Mouse (Mus musculus) midbrain, postnatal 0 days (tissue): Measurements from ENCODE around the gene Fip1l1. TPM values are rescaled to one million over a fixed set of nuclear protein-coding genes. Genes with fewer than 3 reads are reported as not detected.

Experiments
- ATAC-seq: fragments of 200-750 bp; cut with Nextera tagmentation; 2 replicates; pipeline ENCODE4 v1.8.0; 2017; ENCODE audit warnings: moderate number of reproducible peaks, mild to moderate bottlenecking, moderate TSS enrichment, moderate library complexity; ENCODE audit not compliant: low FRiP score
- DNase-seq: peaks from one replicate; pipeline ENCODE4 v3.0.0-alpha.2; 2015; ENCODE audit warnings: low spot score
- H3K27ac ChIP-seq: fragments of 300-500 bp; sonication (generic); 2 replicates; pipeline ENCODE4 v1.5.1; 2014; ENCODE audit warnings: low read depth, mild to moderate bottlenecking, low read length, mixed read lengths
- H3K27me3 ChIP-seq: fragments of 300-500 bp; sonication (generic); 2 replicates; pipeline ENCODE4 v1.6.1; 2014; ENCODE audit warnings: low read length, control low read depth, mixed read lengths; ENCODE audit not compliant: insufficient read depth
- H3K36me3 ChIP-seq: fragments of 300-500 bp; sonication (generic); 2 replicates; pipeline ENCODE4 v1.6.1; 2014; ENCODE audit warnings: low read length, control low read depth, mixed read lengths; ENCODE audit not compliant: insufficient read depth
- H3K4me1 ChIP-seq: fragments of 300-500 bp; sonication (generic); 2 replicates; pipeline ENCODE4 v1.6.1; 2014; ENCODE audit warnings: mild to moderate bottlenecking, control low read depth, antibody characterized with exemption, low read length, mixed read lengths; ENCODE audit not compliant: insufficient read depth
- H3K4me2 ChIP-seq: fragments of 300-500 bp; sonication (generic); 2 replicates; pipeline ENCODE4 v1.6.1; 2014; ENCODE audit warnings: low read depth, mild to moderate bottlenecking, low read length, mixed read lengths; ENCODE audit not compliant: poor library complexity, severe bottlenecking
- H3K4me3 ChIP-seq: fragments of 300-500 bp; sonication (generic); 2 replicates; pipeline ENCODE4 v1.5.1; 2014; ENCODE audit warnings: low read depth, mild to moderate bottlenecking, low read length, moderate library complexity
- H3K9ac ChIP-seq: fragments of 300-500 bp; sonication (generic); replicated peaks from 2 replicates; pipeline ENCODE4 v1.6.1; 2014; ENCODE audit warnings: mild to moderate bottlenecking, low read length, moderate library complexity, mixed read lengths; ENCODE audit not compliant: poor library complexity, severe bottlenecking
- H3K9me3 ChIP-seq: fragments of 300-500 bp; sonication (generic); 2 replicates; pipeline ENCODE4 v1.6.1; 2016; ENCODE audit warnings: low read length, control low read depth
- CTCF ChIP-seq: IDR thresholded peaks from 2 replicates; pipeline ENCODE4 v1.5.1; 2016; ENCODE audit warnings: antibody characterized with exemption, mild to moderate bottlenecking
- WGBS: fragments of 180-500 bp; shearing (Covaris S2); extraction: QIAGEN DNeasy Blood & Tissue Kit; methylation state at CpG from one replicate; pipeline ENCODE4 v1.1.7; 2014; 5-methylcytosine and 5-hydroxymethylcytosine counted together
- polyA plus RNA-seq: library from polyadenylated mRNA; unstranded; fragments of >200 nt; fragmentation: Nextera tagmentation; extraction: Ambion mirVana; gene quantifications from 2 replicates; pipeline ENCODE4 v1.2.1, GENCODE M21; 2015
- total RNA-seq: library from RNA; depleted of rRNA; stranded (reverse); fragments of >200 nt; gene quantifications from 2 replicates; pipeline ENCODE4 v1.2.3, GENCODE M21; 2014

Fip1l1 gene
- total and polyA plus RNA-seq, 2 experiments from 2014 or later = 57.6 to 63.1 TPM

DNA sequence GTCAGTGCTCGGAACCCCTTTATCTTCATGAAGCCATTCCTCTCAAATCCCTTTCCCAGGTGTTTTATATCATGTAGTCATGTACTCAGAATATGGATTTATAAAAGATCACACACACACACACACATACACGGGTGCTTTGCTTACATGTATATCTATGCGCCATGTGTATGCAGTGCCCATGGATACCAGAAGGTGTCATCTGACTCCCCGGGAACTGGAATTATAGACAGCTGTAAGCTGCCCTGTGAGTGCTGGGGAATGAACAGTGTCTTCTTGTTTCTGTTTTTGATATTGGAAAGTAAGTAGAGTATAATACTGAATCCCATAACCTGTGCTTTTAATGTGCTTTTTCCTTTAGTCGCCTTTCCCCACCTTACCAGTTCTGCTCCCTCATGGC is 56.2 kb downstream of the Fip1l1 start:
- peaks cover 48% of the 10 kb centered on the region for H3K36me3 ChIP-seq
- H3K9ac ChIP-seq = no peak overlapping the region
- 92% methylated on average over 5 of the region's 5 CpGs for WGBS
- no peak overlapping the region for H3K27ac ChIP-seq
- H3K9me3 ChIP-seq = no peaks in the 10 kb centered on the region
- no peak overlapping the region for H3K4me2 ChIP-seq
- H3K27me3 ChIP-seq = no peaks in the 10 kb centered on the region
- no peak overlapping the region for H3K4me3 ChIP-seq
- ATAC-seq (no peak), DNase-seq (peak; percentile 26)
- peak; percentile 60 for TF ChIP-seq CTCF
- H3K4me1 ChIP-seq = no peaks in the 10 kb centered on the region

DNA sequence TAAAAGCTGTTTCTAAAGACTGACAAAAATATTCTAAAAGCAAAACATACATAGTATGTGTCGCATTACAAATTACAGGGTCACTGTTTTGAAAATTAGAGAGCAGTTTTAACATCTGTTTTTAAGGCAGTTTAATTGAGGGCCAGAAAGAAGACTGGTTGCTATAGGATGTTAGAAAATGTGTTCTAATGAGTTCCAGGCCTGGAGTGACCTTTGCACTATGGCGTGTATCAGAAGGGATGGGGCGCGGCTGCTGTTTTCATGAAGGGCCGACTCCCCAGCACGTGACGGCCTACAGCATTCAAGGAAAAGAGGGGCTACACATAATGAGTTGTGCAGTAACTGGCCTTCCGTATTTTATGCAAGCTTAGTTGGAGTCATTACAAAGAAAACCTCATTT is 57.9 kb downstream of the Fip1l1 start:
- DNase-seq (no peak), ATAC-seq (no peak)
- Histone ChIP-seq H3K4me3 (no peak overlapping the region), H3K9me3 (no peaks in the 10 kb centered on the region), H3K4me2 (no peak overlapping the region), H3K9ac (no peak overlapping the region), H3K27ac (no peak overlapping the region), H3K27me3 (no peaks in the 10 kb centered on the region), H3K4me1 (no peaks in the 10 kb centered on the region), H3K36me3 (peaks cover 53% of the 10 kb centered on the region)
- TF ChIP-seq CTCF = no peak
- WGBS = 88% methylated on average over 8 of the region's 8 CpGs

DNA sequence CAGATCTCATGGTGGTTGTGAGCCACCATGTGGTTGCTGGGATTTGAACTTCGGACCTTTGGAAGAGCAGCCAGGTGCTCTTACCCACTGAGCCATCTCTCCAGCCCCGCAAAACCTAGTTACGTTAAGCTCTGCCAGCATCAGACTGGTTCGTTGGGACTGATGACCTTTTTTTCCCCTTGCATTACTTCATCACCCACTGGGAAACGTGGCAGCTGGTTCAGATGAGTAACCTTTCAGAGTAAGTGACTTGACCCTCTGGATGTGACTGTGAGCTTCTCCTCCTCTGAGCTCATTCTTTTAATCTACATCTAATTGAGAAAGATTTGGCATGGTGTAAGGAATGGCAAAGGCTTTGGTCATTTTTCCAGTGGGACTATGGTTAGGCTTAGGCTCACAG is 64.8 kb downstream of the Fip1l1 start:
- Histone ChIP-seq H3K9ac (no peak overlapping the region), H3K4me2 (no peak overlapping the region), H3K27ac (no peak overlapping the region), H3K27me3 (no peaks in the 10 kb centered on the region), H3K9me3 (no peaks in the 10 kb centered on the region), H3K36me3 (peaks cover 18% of the 10 kb centered on the region), H3K4me1 (no peaks in the 10 kb centered on the region), H3K4me3 (no peak overlapping the region)
- TF ChIP-seq CTCF = no peak
- DNase-seq (no peak), ATAC-seq (no peak)
- WGBS = 90% methylated on average over 5 of the region's 5 CpGs

DNA sequence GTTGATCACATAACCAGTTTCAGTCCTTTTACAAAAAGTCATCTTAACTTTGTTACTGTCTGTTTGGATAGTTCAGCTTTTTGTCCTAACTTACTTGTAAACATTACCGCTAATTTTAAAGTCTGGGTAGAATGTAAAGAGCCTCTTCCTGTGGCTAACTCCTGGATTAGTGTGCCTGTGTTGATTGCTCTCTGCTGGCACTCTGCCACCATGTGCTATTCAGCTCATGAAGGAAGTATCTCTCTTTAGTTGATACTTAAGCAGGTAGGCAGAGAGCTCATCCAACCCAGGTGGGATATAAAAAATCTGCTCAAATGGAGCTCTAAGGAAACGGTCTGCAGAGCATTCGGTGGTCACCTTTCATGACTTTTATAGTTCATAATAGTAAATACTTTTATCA is 65.9 kb downstream of the Fip1l1 start:
- Histone ChIP-seq H3K27me3 (no peaks in the 10 kb centered on the region), H3K4me2 (no peak overlapping the region), H3K4me1 (no peaks in the 10 kb centered on the region), H3K4me3 (no peak overlapping the region), H3K27ac (no peak overlapping the region), H3K9ac (no peak overlapping the region), H3K9me3 (no peaks in the 10 kb centered on the region), H3K36me3 (peaks cover 16% of the 10 kb centered on the region)
- ATAC-seq (no peak), DNase-seq (no peak)
- TF ChIP-seq CTCF = no peak
- WGBS = 85% methylated on average over 3 of the region's 3 CpGs

DNA sequence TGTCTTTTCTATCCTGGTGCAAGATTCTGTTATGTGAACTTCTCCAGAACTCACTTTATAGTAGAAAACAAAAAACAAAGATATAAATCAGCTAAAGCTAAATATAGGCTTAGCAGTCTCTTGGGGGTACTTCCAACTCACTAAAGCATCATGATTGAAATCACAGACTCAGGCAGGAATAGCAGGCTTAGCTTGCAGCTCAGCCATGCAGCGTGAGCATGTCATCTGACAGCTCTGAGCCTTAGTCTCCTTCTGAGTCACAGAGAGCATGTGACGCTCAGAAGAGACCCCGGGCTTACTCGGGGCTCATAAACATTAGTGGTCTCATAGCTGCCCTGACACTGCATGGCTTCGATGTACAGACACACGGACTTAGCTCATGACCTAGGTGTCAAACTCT is 66.7 kb downstream of the Fip1l1 start:
- DNase-seq = no peak
- H3K4me3 ChIP-seq = no peak overlapping the region
- WGBS = 78% methylated on average over 6 of the region's 6 CpGs

DNA sequence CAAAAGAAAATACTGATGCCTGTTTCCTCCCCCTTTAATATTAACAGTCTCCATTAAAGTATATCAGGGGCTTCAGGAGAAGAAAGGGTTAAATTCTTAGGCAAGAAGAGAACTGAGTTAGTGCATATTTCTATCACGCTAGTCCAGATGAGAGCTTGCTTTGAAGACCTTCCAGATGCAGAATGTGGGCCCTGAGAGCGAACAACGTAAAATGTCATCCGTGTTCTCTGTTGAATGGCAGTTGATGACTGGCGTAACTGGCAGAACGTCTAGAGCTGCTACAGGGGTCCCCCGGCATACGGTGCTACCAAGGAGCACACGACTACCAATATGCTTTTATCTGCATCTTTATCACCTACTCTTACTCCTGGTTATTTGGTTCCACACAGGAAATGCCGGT is 67.1 kb downstream of the Fip1l1 start:
- no peak for TF ChIP-seq CTCF
- H3K9ac ChIP-seq = no peak overlapping the region
- ATAC-seq = no peak
- WGBS = 86% methylated on average over 10 of the region's 10 CpGs
- H3K27ac ChIP-seq = no peak overlapping the region
- no peaks in the 10 kb centered on the region for H3K4me1 ChIP-seq
- no peak for DNase-seq
- H3K4me3 ChIP-seq = no peak overlapping the region
- H3K27me3 ChIP-seq = no peaks in the 10 kb centered on the region
- H3K4me2 ChIP-seq = no peak overlapping the region
- peaks cover 11% of the 10 kb centered on the region; the same call in 1 of the 2 replicates for H3K36me3 ChIP-seq
- no peaks in the 10 kb centered on the region for H3K9me3 ChIP-seq

More for the DNA sequence above, 66.7 kb downstream of the Fip1l1 start:
- no peaks in the 10 kb centered on the region for H3K27me3 ChIP-seq
- no peak for TF ChIP-seq CTCF
- no peak overlapping the region for H3K9ac ChIP-seq
- peaks cover 12% of the 10 kb centered on the region; the same call in 1 of the 2 replicates for H3K36me3 ChIP-seq
- no peak overlapping the region for H3K27ac ChIP-seq
- H3K9me3 ChIP-seq = no peaks in the 10 kb centered on the region
- H3K4me2 ChIP-seq = no peak overlapping the region
- H3K4me1 ChIP-seq = no peaks in the 10 kb centered on the region
- ATAC-seq = no peak
